Mouse (Mus musculus): ENCODE measurements at regions not wholly inside any gene's neighbourhood (a gene's known extent, or its start where the extent isn't known, plus 50 kb on each side); places are given as distances from the start of the nearest gene placed in this dataset.
A peak's percentile ranks its signal among the peaks of the same experiment; 100 is the strongest.

GRCm38 (mm10) chr4:103421541-103421951, 107.9 kb downstream of the Oma1 start:
- ATAC-seq (no peak), DNase-seq (ENCODE audit: low spot score) (no peak)
- Histone ChIP-seq H3K9ac (ENCODE audit: low read length) (no peak overlapping the region), H3K9me3 (replicated peaks; ENCODE audit: control insufficient read depth, low read length) (no peaks in the 10 kb centered on the region), H3K27me3 (replicated peaks; ENCODE audit: control insufficient read depth, insufficient read depth, low read length) (no peaks in the 10 kb centered on the region), H3K4me3 (ENCODE audit: low read depth, low read length) (no peak overlapping the region), H3K4me1 (ENCODE audit: control insufficient read depth, insufficient read depth, low read length) (no peaks in the 10 kb centered on the region), H3K36me3 (ENCODE audit: control insufficient read depth, insufficient read depth, low read length) (no peaks in the 10 kb centered on the region), H3K4me2 (ENCODE audit: low read length) (no peak overlapping the region), H3K27ac (ENCODE audit: low read depth, low read length) (no peak overlapping the region)
- WGBS, result 45% methylated on average over 2 of the region's 2 CpGs

GRCm38 (mm10) chr4:103441383-103441782, 127.8 kb downstream of the Oma1 start:
- H3K9ac ChIP-seq (ENCODE audit: low read length), result no peak overlapping the region
- no peaks in the 10 kb centered on the region for H3K27me3 ChIP-seq (replicated peaks; ENCODE audit: control insufficient read depth, insufficient read depth, low read length)
- no peak; the same call in 1 of the 2 replicates for ATAC-seq
- 100% methylated on average over 1 of the region's 1 CpGs for WGBS
- no peaks in the 10 kb centered on the region for H3K4me1 ChIP-seq (ENCODE audit: control insufficient read depth, insufficient read depth, low read length)
- H3K36me3 ChIP-seq (ENCODE audit: control insufficient read depth, insufficient read depth, low read length), result no peaks in the 10 kb centered on the region
- DNase-seq (ENCODE audit: low spot score), result no peak
- H3K9me3 ChIP-seq (replicated peaks; ENCODE audit: control insufficient read depth, low read length), result no peaks in the 10 kb centered on the region
- H3K4me3 ChIP-seq (ENCODE audit: low read depth, low read length), result no peak overlapping the region
- no peak overlapping the region for H3K4me2 ChIP-seq (ENCODE audit: low read length)
- no peak overlapping the region for H3K27ac ChIP-seq (ENCODE audit: low read depth, low read length)

- H3K9ac ChIP-seq (ENCODE audit: low read length), result no peak overlapping the region
- H3K27me3 ChIP-seq (replicated peaks; ENCODE audit: control insufficient read depth, insufficient read depth, low read length), result no peaks in the 10 kb centered on the region
- no peaks in the 10 kb centered on the region for H3K9me3 ChIP-seq (replicated peaks; ENCODE audit: control insufficient read depth, low read length)
- no peak overlapping the region for H3K27ac ChIP-seq (ENCODE audit: low read depth, low read length)
- H3K36me3 ChIP-seq (ENCODE audit: control insufficient read depth, insufficient read depth, low read length), result no peaks in the 10 kb centered on the region
- no peaks in the 10 kb centered on the region for H3K4me1 ChIP-seq (ENCODE audit: control insufficient read depth, insufficient read depth, low read length)
- H3K4me2 ChIP-seq (ENCODE audit: low read length), result no peak overlapping the region
- ATAC-seq (peak; percentile 18; the same call in 1 of the 2 replicates), DNase-seq (ENCODE audit: low spot score) (peak; percentile 25)
- 79% methylated on average over 11 of the region's 11 CpGs for WGBS
- no peak overlapping the region for H3K4me3 ChIP-seq (ENCODE audit: low read depth, low read length)
Measured at GRCm38 (mm10) chr4:103441955-103442354, 128.3 kb downstream of the Oma1 start.

- no peaks in the 10 kb centered on the region for H3K27me3 ChIP-seq (replicated peaks; ENCODE audit: control insufficient read depth, insufficient read depth, low read length)
- DNase-seq (ENCODE audit: low spot score) (no peak), ATAC-seq (no peak)
- H3K27ac ChIP-seq (ENCODE audit: low read depth, low read length), result no peak overlapping the region
- H3K4me1 ChIP-seq (ENCODE audit: control insufficient read depth, insufficient read depth, low read length), result no peaks in the 10 kb centered on the region
- H3K4me3 ChIP-seq (ENCODE audit: low read depth, low read length), result no peak overlapping the region
- no peak overlapping the region for H3K4me2 ChIP-seq (ENCODE audit: low read length)
- WGBS, result 84% methylated on average over 1 of the region's 1 CpGs
- no peaks in the 10 kb centered on the region for H3K36me3 ChIP-seq (ENCODE audit: control insufficient read depth, insufficient read depth, low read length)
- no peaks in the 10 kb centered on the region for H3K9me3 ChIP-seq (replicated peaks; ENCODE audit: control insufficient read depth, low read length)
- H3K9ac ChIP-seq (ENCODE audit: low read length), result no peak overlapping the region
Measured at GRCm38 (mm10) chr4:103449276-103449675, 135.7 kb downstream of the Oma1 start.

- ATAC-seq, result no peak
- WGBS, result 97% methylated on average over 2 of the region's 2 CpGs
Measured at GRCm38 (mm10) chr4:103450121-103450520, 136.5 kb downstream of the Oma1 start.

GRCm38 (mm10) chr4:103455458-103455857, 141.8 kb downstream of the Oma1 start:
- no peak for DNase-seq (ENCODE audit: low spot score)
- WGBS, result 74% methylated on average over 2 of the region's 2 CpGs
- Histone ChIP-seq H3K4me1 (ENCODE audit: control insufficient read depth, insufficient read depth, low read length) (no peaks in the 10 kb centered on the region), H3K9me3 (replicated peaks; ENCODE audit: control insufficient read depth, low read length) (no peaks in the 10 kb centered on the region), H3K27ac (ENCODE audit: low read depth, low read length) (no peak overlapping the region), H3K4me2 (ENCODE audit: low read length) (no peak overlapping the region), H3K4me3 (ENCODE audit: low read depth, low read length) (no peak overlapping the region), H3K36me3 (ENCODE audit: control insufficient read depth, insufficient read depth, low read length) (no peaks in the 10 kb centered on the region), H3K9ac (ENCODE audit: low read length) (no peak overlapping the region), H3K27me3 (replicated peaks; ENCODE audit: control insufficient read depth, insufficient read depth, low read length) (no peaks in the 10 kb centered on the region)
- no peak for ATAC-seq

More at GRCm38 (mm10) chr4:103450121-103450520, 136.5 kb downstream of the Oma1 start:
- no peak for DNase-seq (ENCODE audit: low spot score)
- Histone ChIP-seq H3K27ac (ENCODE audit: low read depth, low read length) (no peak overlapping the region), H3K9me3 (replicated peaks; ENCODE audit: control insufficient read depth, low read length) (no peaks in the 10 kb centered on the region), H3K4me2 (ENCODE audit: low read length) (no peak overlapping the region), H3K4me3 (ENCODE audit: low read depth, low read length) (no peak overlapping the region), H3K27me3 (replicated peaks; ENCODE audit: control insufficient read depth, insufficient read depth, low read length) (no peaks in the 10 kb centered on the region), H3K36me3 (ENCODE audit: control insufficient read depth, insufficient read depth, low read length) (no peaks in the 10 kb centered on the region), H3K4me1 (ENCODE audit: control insufficient read depth, insufficient read depth, low read length) (no peaks in the 10 kb centered on the region), H3K9ac (ENCODE audit: low read length) (no peak overlapping the region)

- Histone ChIP-seq H3K9ac (ENCODE audit: low read length) (no peak overlapping the region), H3K27me3 (replicated peaks; ENCODE audit: control insufficient read depth, insufficient read depth, low read length) (no peaks in the 10 kb centered on the region), H3K27ac (ENCODE audit: low read depth, low read length) (no peak overlapping the region), H3K4me1 (ENCODE audit: control insufficient read depth, insufficient read depth, low read length) (peaks cover 4% of the 10 kb centered on the region; the same call in 1 of the 2 replicates), H3K4me3 (ENCODE audit: low read depth, low read length) (no peak overlapping the region), H3K36me3 (ENCODE audit: control insufficient read depth, insufficient read depth, low read length) (no peaks in the 10 kb centered on the region), H3K9me3 (replicated peaks; ENCODE audit: control insufficient read depth, low read length) (no peaks in the 10 kb centered on the region), H3K4me2 (ENCODE audit: low read length) (no peak overlapping the region)
- WGBS, result 13% methylated on average over 7 of the region's 7 CpGs
- ATAC-seq (0 out of 2 replicates have a peak, but pooled peaks have one; percentile 46), DNase-seq (ENCODE audit: low spot score) (peak; percentile 45)
Measured at GRCm38 (mm10) chr4:103466019-103466589, 152.5 kb downstream of the Oma1 start.

- H3K4me2 ChIP-seq (ENCODE audit: low read length), result no peak overlapping the region
- 86% methylated on average over 1 of the region's 1 CpGs for WGBS
- no peak overlapping the region for H3K27ac ChIP-seq (ENCODE audit: low read depth, low read length)
Measured at GRCm38 (mm10) chr4:103475596-103475995, 143.6 kb upstream of the Dab1 start.

GRCm38 (mm10) chr4:103486140-103486965, 132.8 kb upstream of the Dab1 start:
- no peaks in the 10 kb centered on the region for H3K36me3 ChIP-seq (ENCODE audit: control insufficient read depth, insufficient read depth, low read length)
- no peak overlapping the region for H3K27ac ChIP-seq (ENCODE audit: low read depth, low read length)
- H3K9me3 ChIP-seq (replicated peaks; ENCODE audit: control insufficient read depth, low read length), result no peaks in the 10 kb centered on the region
- H3K4me1 ChIP-seq (ENCODE audit: control insufficient read depth, insufficient read depth, low read length), result no peaks in the 10 kb centered on the region
- DNase-seq (ENCODE audit: low spot score) (peak; percentile 10), ATAC-seq (no peak)
- no peak overlapping the region; the same call in 1 of the 2 replicates for H3K9ac ChIP-seq (ENCODE audit: low read length)
- no peaks in the 10 kb centered on the region for H3K27me3 ChIP-seq (replicated peaks; ENCODE audit: control insufficient read depth, insufficient read depth, low read length)
- H3K4me3 ChIP-seq (ENCODE audit: low read depth, low read length), result no peak overlapping the region
- no peak overlapping the region for H3K4me2 ChIP-seq (ENCODE audit: low read length)
- WGBS, result 42% methylated on average over 8 of the region's 8 CpGs

More at GRCm38 (mm10) chr4:103475596-103475995, 143.6 kb upstream of the Dab1 start:
- Histone ChIP-seq H3K9ac (ENCODE audit: low read length) (no peak overlapping the region), H3K36me3 (ENCODE audit: control insufficient read depth, insufficient read depth, low read length) (no peaks in the 10 kb centered on the region), H3K4me1 (ENCODE audit: control insufficient read depth, insufficient read depth, low read length) (no peaks in the 10 kb centered on the region), H3K4me3 (ENCODE audit: low read depth, low read length) (no peak overlapping the region), H3K9me3 (replicated peaks; ENCODE audit: control insufficient read depth, low read length) (no peaks in the 10 kb centered on the region), H3K27me3 (replicated peaks; ENCODE audit: control insufficient read depth, insufficient read depth, low read length) (no peaks in the 10 kb centered on the region)
- DNase-seq (ENCODE audit: low spot score) (no peak), ATAC-seq (no peak)

Data from forebrain, embryonic 14.5 days (tissue).